Mouse (Mus musculus) intestine, postnatal 0 days (tissue): ENCODE data around the gene AI413582. TPM values are rescaled to one million over a fixed set of nuclear protein-coding genes. Genes with fewer than 3 reads are reported as not detected.
A peak's percentile ranks its signal among the peaks of the same experiment; 100 is the strongest.

Experiments used
- ATAC-seq: fragments of 200-750 bp; cut with Nextera tagmentation; 2 replicates; pipeline ENCODE4 v1.8.0; 2017; ENCODE audit warnings: mild to moderate bottlenecking, moderate TSS enrichment, moderate library complexity
- H3K27ac ChIP-seq: fragments of 300-500 bp; sonication (generic); 2 replicates; pipeline ENCODE4 v1.5.1; 2014; ENCODE audit warnings: mild to moderate bottlenecking, low read depth, low read length, moderate library complexity
- H3K27me3 ChIP-seq: fragments of 300-500 bp; sonication (generic); replicated peaks from 2 replicates; pipeline ENCODE4 v1.6.1; 2014; ENCODE audit warnings: low read length, mixed read lengths; ENCODE audit not compliant: control insufficient read depth, insufficient read depth
- H3K36me3 ChIP-seq: fragments of 300-500 bp; sonication (generic); 2 replicates; pipeline ENCODE4 v1.6.1; 2014; ENCODE audit warnings: mild to moderate bottlenecking, moderate library complexity; ENCODE audit not compliant: control insufficient read depth, insufficient read depth
- H3K4me1 ChIP-seq: fragments of 300-500 bp; sonication (generic); replicated peaks from 2 replicates; pipeline ENCODE4 v1.6.1; 2014; ENCODE audit warnings: antibody characterized with exemption, low read length, mixed read lengths; ENCODE audit not compliant: control insufficient read depth, insufficient read depth
- H3K4me2 ChIP-seq: fragments of 300-500 bp; sonication (generic); replicated peaks from 2 replicates; pipeline ENCODE4 v1.6.1; 2014; ENCODE audit warnings: low read depth, mild to moderate bottlenecking, moderate library complexity
- H3K4me3 ChIP-seq: fragments of 300-500 bp; sonication (generic); 2 replicates; pipeline ENCODE4 v1.5.1; 2014; ENCODE audit warnings: low read depth, low read length
- H3K9ac ChIP-seq: fragments of 300-500 bp; sonication (generic); 2 replicates; pipeline ENCODE4 v1.6.1; 2014; ENCODE audit warnings: mild to moderate bottlenecking, low read depth, low read length
- H3K9me3 ChIP-seq: fragments of 300-500 bp; sonication (generic); 2 replicates; pipeline ENCODE4 v1.6.1; 2016; ENCODE audit warnings: mixed run types; ENCODE audit not compliant: control insufficient read depth
- CTCF ChIP-seq: sonication (generic); IDR thresholded peaks from 2 replicates; pipeline ENCODE4 v1.5.1; 2016; ENCODE audit warnings: low read depth, mild to moderate bottlenecking, control low read depth, antibody characterized with exemption, moderate library complexity
- WGBS: fragments of 180-500 bp; shearing (Covaris S2); extraction: QIAGEN DNeasy Blood & Tissue Kit; methylation state at CpG from one replicate; pipeline ENCODE4 v1.1.7; 2014; 5-methylcytosine and 5-hydroxymethylcytosine counted together
- polyA plus RNA-seq: library from polyadenylated mRNA; unstranded; fragments of >200 nt; fragmentation: Nextera tagmentation; extraction: Ambion mirVana; gene quantifications from 2 replicates; pipeline ENCODE4 v1.2.1, GENCODE M21; 2015

AI413582 gene
- polyA plus RNA-seq, 1 experiment from 2014 or later: 83.0 TPM

GRCm38 (mm10) chr17:27518296-27518695 is 47.3 kb downstream of the AI413582 start:
- peaks cover 41% of the 10 kb centered on the region for H3K27me3 ChIP-seq
- no peak for ATAC-seq

GRCm38 (mm10) chr17:27513916-27514762 is 51.4 kb downstream of the AI413582 start:
- TF ChIP-seq CTCF: peak; percentile 57
- Histone ChIP-seq H3K9ac (no peak overlapping the region), H3K4me3 (peak overlapping the region; percentile 56; the same call in 1 of the 2 replicates), H3K27me3 (peaks cover 62% of the 10 kb centered on the region), H3K4me2 (peak overlapping the region; percentile 98; the same call in 1 of the 2 replicates), H3K9me3 (no peaks in the 10 kb centered on the region), H3K4me1 (0 out of 2 replicates have a peak, but pooled peaks cover 3% of the 10 kb centered on the region), H3K36me3 (no peaks in the 10 kb centered on the region), H3K27ac (no peak overlapping the region)
- 35% methylated on average over 27 of the region's 27 CpGs for WGBS
- ATAC-seq: no peak

More at GRCm38 (mm10) chr17:27518296-27518695, 47.3 kb downstream of the AI413582 start:
- Histone ChIP-seq H3K9ac (no peak overlapping the region), H3K36me3 (no peaks in the 10 kb centered on the region), H3K4me1 (no peaks in the 10 kb centered on the region), H3K4me3 (no peak overlapping the region), H3K9me3 (no peaks in the 10 kb centered on the region), H3K27ac (no peak overlapping the region), H3K4me2 (no peak overlapping the region)
- TF ChIP-seq CTCF: no peak
- 44% methylated on average over 9 of the region's 9 CpGs for WGBS

Other genes starting within 250 kb of the AI413582 start
- 0.47 TPM in 2 replicates for gene Grm4, start 44.4 kb downstream of the AI413582 start, polyA plus RNA-seq
- 108 and 116 TPM in 2 replicates for gene Hmga1, start 9.3 kb downstream of the AI413582 start, polyA plus RNA-seq
- gene Nudt3, start 57.7 kb upstream of the AI413582 start, polyA plus RNA-seq: 43.3 and 43.4 TPM in 2 replicates
- gene RPS10-NUDT3, start 69.5 kb upstream of the AI413582 start, polyA plus RNA-seq: not detected in 2 replicates
- 591 and 603 TPM in 2 replicates for gene Rps10, start 70.9 kb upstream of the AI413582 start, polyA plus RNA-seq
- 1.2 and 1.4 TPM in 2 replicates for gene Pacsin1, start 89.8 kb upstream of the AI413582 start, polyA plus RNA-seq
- 8.9 and 9.9 TPM in 2 replicates for gene Spdef, start 163.2 kb upstream of the AI413582 start, polyA plus RNA-seq